Mouse (Mus musculus): ENCODE data around the gene Chl1. TPM values are rescaled to one million over a fixed set of nuclear protein-coding genes. Genes with fewer than 3 reads are reported as not detected.

Chl1 gene
- polyA plus RNA-seq (2015; fragmentation: Nextera tagmentation; extraction: Ambion mirVana) = 0.11 and 0.12 TPM in 2 replicates

GRCm38 (mm10) chr6:103510392-103511289, at the start of gene Chl1:
Gene Chl1, plus strand, starts transcription at chr6:103510586.
- Histone ChIP-seq H3K9me3 (ENCODE audit: low read length) (no peaks in the 10 kb centered on the region), H3K9ac (replicated peaks; ENCODE audit: low read depth) (no peak within 1 kb of the TSS), H3K4me2 (replicated peaks; ENCODE audit: low read depth, low read length) (peak within 1 kb of the TSS; percentile 48), H3K27ac (ENCODE audit: low read length) (no peak within 1 kb of the TSS), H3K27me3 (replicated peaks; ENCODE audit: insufficient read depth, low read length) (no peaks in the 10 kb centered on the region; the same call in 1 of the 2 replicates), H3K36me3 (ENCODE audit: insufficient read depth, low read length) (no peaks in the 10 kb centered on the region), H3K4me3 (ENCODE audit: low read depth, low read length) (peak within 1 kb of the TSS; percentile 19; the same call in 1 of the 2 replicates), H3K4me1 (ENCODE audit: insufficient read depth, low read depth, low read length) (no peaks in the 10 kb centered on the region)
- TF ChIP-seq EP300 (IDR thresholded peaks at IDR 0.05) = no peak
- no peak for TF ChIP-seq CTCF (IDR thresholded peaks at IDR 0.05)
- DNase-seq (ENCODE audit: low spot score) (peak; percentile 4), ATAC-seq (peak; percentile 16; the same call in 1 of the 2 replicates)
- WGBS = 5% methylated on average over 25 of the region's 25 CpGs

- H3K4me1 ChIP-seq (ENCODE audit: insufficient read depth, low read depth, low read length) = no peaks in the 10 kb centered on the region
- no peaks in the 10 kb centered on the region for H3K36me3 ChIP-seq (ENCODE audit: insufficient read depth, low read length)
- H3K27me3 ChIP-seq (replicated peaks; ENCODE audit: insufficient read depth, low read length) = no peaks in the 10 kb centered on the region
- H3K9ac ChIP-seq (replicated peaks; ENCODE audit: low read depth) = no peak overlapping the region
- no peak overlapping the region for H3K27ac ChIP-seq (ENCODE audit: low read length)
- no peak overlapping the region for H3K4me2 ChIP-seq (replicated peaks; ENCODE audit: low read depth, low read length)
- no peaks in the 10 kb centered on the region for H3K9me3 ChIP-seq (ENCODE audit: low read length)
- no peak for TF ChIP-seq EP300 (IDR thresholded peaks at IDR 0.05)
- TF ChIP-seq CTCF (IDR thresholded peaks at IDR 0.05) = no peak
- ATAC-seq (no peak), DNase-seq (ENCODE audit: low spot score) (no peak)
- H3K4me3 ChIP-seq (ENCODE audit: low read depth, low read length) = no peak overlapping the region
- WGBS = 65% methylated on average over 5 of the region's 5 CpGs
Observed at GRCm38 (mm10) chr6:103465479-103466080, 44.8 kb upstream of the Chl1 start.

GRCm38 (mm10) chr6:103473316-103473715, 37.1 kb upstream of the Chl1 start:
- Histone ChIP-seq H3K36me3 (ENCODE audit: insufficient read depth, low read length) (no peaks in the 10 kb centered on the region), H3K9ac (replicated peaks; ENCODE audit: low read depth) (no peak overlapping the region), H3K4me2 (replicated peaks; ENCODE audit: low read depth, low read length) (no peak overlapping the region), H3K27me3 (replicated peaks; ENCODE audit: insufficient read depth, low read length) (no peaks in the 10 kb centered on the region), H3K4me3 (ENCODE audit: low read depth, low read length) (no peak overlapping the region), H3K9me3 (ENCODE audit: low read length) (no peaks in the 10 kb centered on the region), H3K27ac (ENCODE audit: low read length) (no peak overlapping the region), H3K4me1 (ENCODE audit: insufficient read depth, low read depth, low read length) (no peaks in the 10 kb centered on the region)
- ATAC-seq (no peak), DNase-seq (ENCODE audit: low spot score) (no peak)
- 42% methylated on average over 5 of the region's 5 CpGs for WGBS
- TF ChIP-seq CTCF (IDR thresholded peaks at IDR 0.05) (no peak), EP300 (IDR thresholded peaks at IDR 0.05) (no peak)

GRCm38 (mm10) chr6:103487199-103487598, 23.2 kb upstream of the Chl1 start:
- WGBS = 78% methylated on average over 1 of the region's 1 CpGs
- H3K27me3 ChIP-seq (replicated peaks; ENCODE audit: insufficient read depth, low read length) = no peaks in the 10 kb centered on the region
- H3K27ac ChIP-seq (ENCODE audit: low read length) = no peak overlapping the region
- TF ChIP-seq EP300 (IDR thresholded peaks at IDR 0.05) = no peak
- TF ChIP-seq CTCF (IDR thresholded peaks at IDR 0.05) = no peak
- H3K4me3 ChIP-seq (ENCODE audit: low read depth, low read length) = no peak overlapping the region
- no peaks in the 10 kb centered on the region for H3K9me3 ChIP-seq (ENCODE audit: low read length)
- no peaks in the 10 kb centered on the region for H3K4me1 ChIP-seq (ENCODE audit: insufficient read depth, low read depth, low read length)
- H3K4me2 ChIP-seq (replicated peaks; ENCODE audit: low read depth, low read length) = no peak overlapping the region
- ATAC-seq (no peak), DNase-seq (ENCODE audit: low spot score) (no peak)
- H3K36me3 ChIP-seq (ENCODE audit: insufficient read depth, low read length) = no peaks in the 10 kb centered on the region
- H3K9ac ChIP-seq (replicated peaks; ENCODE audit: low read depth) = no peak overlapping the region

- Histone ChIP-seq H3K4me3 (ENCODE audit: low read depth, low read length) (no peak overlapping the region), H3K27me3 (replicated peaks; ENCODE audit: insufficient read depth, low read length) (no peaks in the 10 kb centered on the region), H3K36me3 (ENCODE audit: insufficient read depth, low read length) (no peaks in the 10 kb centered on the region), H3K27ac (ENCODE audit: low read length) (no peak overlapping the region), H3K4me2 (replicated peaks; ENCODE audit: low read depth, low read length) (no peak overlapping the region), H3K9me3 (ENCODE audit: low read length) (no peaks in the 10 kb centered on the region), H3K9ac (replicated peaks; ENCODE audit: low read depth) (no peak overlapping the region), H3K4me1 (ENCODE audit: insufficient read depth, low read depth, low read length) (no peaks in the 10 kb centered on the region)
- no peak for DNase-seq (ENCODE audit: low spot score)
- WGBS = 80% methylated on average over 4 of the region's 4 CpGs
- TF ChIP-seq EP300 (IDR thresholded peaks at IDR 0.05) (no peak), CTCF (IDR thresholded peaks at IDR 0.05) (no peak)
- ATAC-seq = no peak
Observed at GRCm38 (mm10) chr6:103498404-103498803, 12.0 kb upstream of the Chl1 start.

- 37% methylated on average over 3 of the region's 3 CpGs for WGBS
- no peak for DNase-seq (ENCODE audit: low spot score)
Observed at GRCm38 (mm10) chr6:103504065-103504464, 6.3 kb upstream of the Chl1 start.

More at GRCm38 (mm10) chr6:103504065-103504464, 6.3 kb upstream of the Chl1 start:
- no peaks in the 10 kb centered on the region for H3K9me3 ChIP-seq (ENCODE audit: low read length)
- TF ChIP-seq EP300 (IDR thresholded peaks at IDR 0.05) (no peak), CTCF (IDR thresholded peaks at IDR 0.05) (no peak)
- H3K36me3 ChIP-seq (ENCODE audit: insufficient read depth, low read length) = no peaks in the 10 kb centered on the region
- H3K4me1 ChIP-seq (ENCODE audit: insufficient read depth, low read depth, low read length) = no peaks in the 10 kb centered on the region
- no peak overlapping the region for H3K9ac ChIP-seq (replicated peaks; ENCODE audit: low read depth)
- H3K27me3 ChIP-seq (replicated peaks; ENCODE audit: insufficient read depth, low read length) = no peaks in the 10 kb centered on the region
- H3K4me3 ChIP-seq (ENCODE audit: low read depth, low read length) = no peak overlapping the region
- no peak for ATAC-seq
- H3K4me2 ChIP-seq (replicated peaks; ENCODE audit: low read depth, low read length) = no peak overlapping the region
- H3K27ac ChIP-seq (ENCODE audit: low read length) = no peak overlapping the region

Data from lung, postnatal 0 days (tissue).